Mouse (Mus musculus) kidney, postnatal 25 days (tissue): ENCODE data around the gene Crybg1.
A peak's percentile ranks its signal among the peaks of the same experiment; 100 is the strongest.

ENCODE experiments used
- DNase-seq, 2 experiments: peaks; one replicate each; pipeline ENCODE4 v3.0.0; 2021; ENCODE audit warnings: mixed read lengths in 2 of 2

Crybg1 gene

DNA sequence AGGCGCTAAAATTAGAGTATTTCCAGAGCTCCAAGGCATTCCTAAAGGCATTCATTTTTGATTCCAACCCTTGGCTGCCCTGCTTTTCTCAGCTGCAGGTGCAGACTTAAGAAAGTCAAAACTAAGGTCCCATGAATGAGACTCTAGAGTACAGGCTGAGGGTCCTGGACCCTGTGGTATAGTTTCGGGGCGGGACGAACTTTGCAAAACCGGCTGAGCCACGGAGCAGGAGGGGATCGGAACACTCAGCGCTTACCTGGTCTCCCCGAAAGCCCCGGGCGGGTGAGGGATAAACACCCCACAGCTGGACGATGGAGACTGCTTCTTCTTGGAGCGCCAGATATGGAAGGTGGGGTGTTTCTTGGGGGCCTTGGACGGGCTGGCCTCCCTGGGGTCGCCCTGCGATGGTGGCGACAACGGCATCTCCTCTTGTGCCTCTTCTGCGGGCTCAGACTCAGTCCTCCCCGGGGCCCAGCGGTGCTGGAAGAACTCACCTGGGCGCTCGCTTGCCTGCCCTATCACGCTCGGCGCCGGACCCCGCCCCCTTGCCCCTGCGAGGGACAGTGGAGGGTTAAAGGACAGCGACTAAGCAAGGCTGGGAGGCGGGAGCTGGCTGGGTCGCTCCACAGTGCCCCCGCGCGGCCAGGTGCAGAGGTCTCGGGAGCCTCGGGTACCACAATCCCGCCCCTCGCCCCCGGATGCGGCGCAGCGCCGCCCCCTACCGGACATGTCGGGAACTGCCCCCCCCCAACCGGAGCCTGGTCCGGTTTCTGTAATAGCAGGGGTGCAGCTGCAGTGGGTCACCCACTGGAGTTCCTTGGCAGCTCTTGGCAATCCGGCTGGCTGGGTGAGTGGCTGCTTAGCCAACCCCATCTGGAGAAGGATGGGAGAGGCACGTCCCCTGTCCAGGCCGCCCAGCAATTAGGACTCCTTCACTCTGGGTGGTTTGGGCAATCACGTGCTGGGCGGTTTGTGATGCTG is at the start of gene Crybg1:
Gene Crybg1 (minus strand): TSS at position 517 of the 981 bp plus-strand sequence.
- peak; percentile 80 to 87 for DNase-seq

DNA sequence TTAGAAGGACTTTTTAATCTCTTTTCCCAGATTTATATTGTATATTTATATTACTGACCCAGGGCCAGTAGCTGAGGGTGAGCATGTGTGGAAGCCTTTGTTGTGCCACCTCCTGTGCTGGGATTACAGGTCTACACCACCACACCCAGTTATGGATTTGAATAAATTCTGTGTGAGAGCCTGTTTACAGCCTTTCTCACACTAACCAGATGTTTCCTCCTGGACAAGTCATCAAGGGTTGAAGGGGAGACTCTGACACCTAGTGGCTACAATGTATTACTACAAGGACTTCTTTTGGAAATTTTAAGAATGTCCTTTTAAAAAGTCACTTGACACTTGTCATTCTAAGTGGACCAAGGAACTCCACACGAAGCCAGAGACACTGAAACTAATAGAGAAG is 28.7 kb upstream of the Crybg1 start:
- DNase-seq: no peak

DNA sequence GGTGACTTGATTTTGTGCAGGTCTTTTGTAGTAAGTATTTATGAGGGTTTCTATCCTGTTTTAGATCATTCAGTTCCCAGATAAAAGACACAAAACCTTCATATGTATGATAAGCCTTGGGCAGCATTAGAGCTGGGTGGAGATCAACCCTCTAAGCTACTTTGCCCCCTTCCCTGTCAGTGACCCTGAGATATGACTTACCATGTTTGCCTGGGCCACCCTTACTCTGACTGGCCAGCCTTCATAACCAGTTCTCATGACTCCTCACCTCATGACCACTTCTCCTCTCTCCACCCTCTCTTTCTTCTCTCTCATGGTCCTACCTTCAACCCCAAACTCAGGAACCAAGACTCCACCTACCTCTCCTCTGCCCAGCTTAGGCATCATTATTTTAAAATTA is 27.9 kb upstream of the Crybg1 start:
- no peak for DNase-seq

DNA sequence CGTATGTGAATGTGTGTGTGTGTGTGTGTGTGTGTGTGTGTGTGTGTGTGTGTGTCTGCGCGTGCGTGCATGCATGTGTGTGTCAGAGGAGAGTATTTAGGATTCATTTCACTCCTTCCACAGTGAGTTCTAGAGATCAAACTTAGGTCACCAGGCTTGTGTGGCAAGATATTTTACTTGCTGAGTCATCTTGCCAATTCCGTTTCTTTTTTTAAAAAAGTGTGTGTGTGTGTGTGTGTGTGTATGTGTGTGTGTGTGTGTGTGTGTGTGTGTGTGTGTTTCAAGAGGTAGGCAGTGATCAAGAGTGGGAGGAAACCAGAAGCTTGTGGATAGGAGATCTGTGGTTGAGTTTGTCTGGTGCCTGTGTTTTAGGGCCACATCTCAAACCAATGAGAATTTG is 27.5 kb upstream of the Crybg1 start:
- no peak for DNase-seq

DNA sequence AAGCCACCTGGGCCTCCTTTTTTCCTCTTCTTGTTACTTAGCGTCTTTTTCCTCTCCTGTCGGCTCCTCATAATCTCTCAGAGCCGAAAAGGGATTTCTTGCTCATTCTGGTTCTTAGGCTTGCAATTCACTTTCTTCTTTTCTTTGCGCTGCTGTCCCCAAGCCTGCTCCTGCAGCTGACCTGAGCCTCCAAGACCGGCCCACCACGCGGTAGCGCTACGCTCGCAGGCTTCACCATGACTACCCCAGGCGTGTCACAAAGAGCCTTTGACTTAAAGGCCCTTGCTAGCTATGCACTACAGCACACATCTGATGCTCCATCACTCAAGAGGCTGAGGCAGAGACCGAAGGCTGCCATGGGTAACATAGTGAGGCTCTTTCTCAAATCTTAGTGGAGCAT is 21.5 kb upstream of the Crybg1 start:
- DNase-seq: no peak

DNA sequence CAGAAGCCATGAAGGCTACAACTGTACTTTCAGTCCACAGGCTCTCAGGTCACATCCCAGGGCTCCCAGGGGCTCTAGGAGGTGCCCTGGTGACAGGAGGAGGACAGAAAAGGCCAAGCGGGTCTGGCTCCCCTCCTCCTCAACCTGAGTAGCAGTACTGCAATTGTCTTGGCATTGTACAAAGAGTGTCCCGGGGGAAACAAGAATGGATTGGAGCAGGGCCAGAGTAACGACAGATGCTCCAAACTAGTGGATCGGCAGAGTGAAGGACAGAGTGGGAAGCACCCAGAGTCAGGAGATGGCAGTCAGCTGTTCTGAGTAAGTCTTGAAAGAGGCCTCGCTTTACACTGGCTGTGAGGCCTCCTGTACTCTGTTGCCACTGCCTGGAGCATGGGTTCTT is 18.4 kb upstream of the Crybg1 start:
- no peak for DNase-seq

DNA sequence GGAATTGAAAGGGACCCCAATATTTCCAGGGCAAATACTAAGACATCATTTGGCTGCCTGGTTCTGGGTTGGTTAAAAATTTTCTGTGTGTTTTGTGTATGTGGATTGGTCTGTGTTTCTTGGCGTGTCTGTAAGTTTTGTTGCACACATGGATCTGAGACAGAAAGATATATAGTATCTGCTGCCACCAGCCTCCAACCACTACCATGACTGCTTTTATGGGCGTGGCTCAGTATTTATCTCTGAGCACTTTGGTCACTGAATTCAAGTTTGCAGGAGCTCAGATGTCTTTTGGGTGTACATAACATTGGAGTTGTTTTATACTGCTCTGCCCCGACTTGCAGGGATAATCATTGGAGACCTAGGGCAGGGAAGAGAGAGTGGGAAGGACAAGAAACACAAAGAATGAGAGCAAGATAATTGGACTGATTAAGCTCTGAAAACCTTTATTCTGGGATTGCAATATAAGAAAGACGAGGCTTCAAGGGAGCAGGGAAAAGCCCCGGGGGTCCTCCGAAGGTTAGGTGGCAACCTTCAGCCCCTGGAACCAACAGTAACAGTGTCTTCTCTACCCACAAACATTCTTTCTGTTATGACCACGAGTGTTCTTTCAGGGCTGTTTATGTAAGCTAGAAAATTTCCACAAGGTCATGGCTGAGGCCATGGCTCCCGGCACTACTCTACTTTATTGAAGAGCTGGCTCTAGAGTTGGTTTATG is 15.8 kb upstream of the Crybg1 start:
- no peak for DNase-seq

DNA sequence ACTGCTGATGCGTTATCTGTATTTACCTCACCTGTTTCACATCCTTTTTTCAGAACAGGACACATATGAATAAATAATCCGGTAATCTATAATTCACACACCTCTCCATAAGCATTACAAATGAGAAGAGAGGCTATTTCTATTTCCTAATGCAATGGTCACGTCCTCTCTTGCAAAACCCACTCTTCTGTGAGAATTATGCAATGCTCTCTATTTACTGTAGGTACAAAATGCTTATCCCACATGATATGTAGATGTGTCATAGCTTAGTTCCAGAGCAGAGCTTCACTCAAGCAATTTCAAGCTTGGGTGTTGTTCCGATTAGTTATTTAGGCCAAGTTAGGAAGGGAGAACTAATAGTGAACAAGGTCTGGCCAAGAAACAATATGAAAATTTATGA is 14.4 kb upstream of the Crybg1 start:
- DNase-seq: no peak

DNA sequence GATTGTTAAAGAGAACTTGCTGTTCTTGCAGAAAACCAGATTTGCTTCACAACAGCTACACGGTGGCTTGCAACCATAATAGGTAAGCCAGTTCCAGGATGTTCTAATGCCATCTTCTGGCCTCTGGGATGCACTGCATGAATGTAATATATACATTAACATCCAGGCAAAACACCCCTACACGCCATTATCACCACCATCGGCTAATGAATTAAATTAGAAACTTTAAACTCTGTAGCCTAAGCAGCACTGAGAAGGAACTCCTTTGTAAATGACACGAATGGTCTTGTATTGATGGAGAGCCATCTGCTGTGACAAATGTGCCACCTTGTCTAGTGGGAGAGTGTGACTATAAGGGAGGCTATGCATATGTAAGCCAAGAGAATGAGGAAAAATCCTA is 11.5 kb upstream of the Crybg1 start:
- no peak for DNase-seq

DNA sequence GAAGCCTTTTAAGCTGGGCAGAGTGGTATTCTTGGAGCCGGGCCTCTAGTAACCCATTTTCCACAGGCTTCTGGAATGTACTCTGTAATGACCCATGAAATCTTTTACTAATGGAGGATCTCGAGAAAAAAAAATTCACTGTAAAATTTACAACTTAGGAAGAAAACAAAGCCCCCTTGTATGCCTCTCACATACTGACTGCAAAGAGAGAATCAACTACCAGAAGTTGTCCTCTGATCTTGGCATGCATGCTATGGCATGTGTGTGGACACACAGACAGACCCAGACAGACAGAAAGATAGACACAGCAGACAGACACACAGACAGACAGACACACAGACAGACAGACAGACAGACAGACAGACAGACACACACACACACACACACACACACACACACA is 8.8 kb upstream of the Crybg1 start:
- DNase-seq: no peak

DNA sequence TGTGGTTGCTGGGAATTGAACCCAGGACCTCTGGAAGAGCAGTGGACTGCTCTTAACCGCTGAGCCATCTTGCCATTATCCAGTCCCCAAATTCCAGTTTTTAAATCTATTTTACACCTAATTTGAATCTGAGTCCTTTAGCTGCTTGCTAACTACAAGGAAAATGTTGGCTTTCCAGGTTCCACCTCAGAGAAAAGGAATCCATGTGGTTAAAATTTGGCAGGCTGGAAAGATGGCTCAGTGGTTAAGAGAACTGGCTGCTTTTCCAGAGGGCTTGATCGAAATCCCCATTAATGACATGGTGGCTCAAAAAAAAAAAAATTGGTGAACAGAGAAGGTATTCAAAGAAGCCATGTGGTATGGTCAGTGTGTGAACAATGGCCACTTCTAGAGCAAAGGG is 1.8 kb upstream of the Crybg1 start:
- no peak for DNase-seq

DNA sequence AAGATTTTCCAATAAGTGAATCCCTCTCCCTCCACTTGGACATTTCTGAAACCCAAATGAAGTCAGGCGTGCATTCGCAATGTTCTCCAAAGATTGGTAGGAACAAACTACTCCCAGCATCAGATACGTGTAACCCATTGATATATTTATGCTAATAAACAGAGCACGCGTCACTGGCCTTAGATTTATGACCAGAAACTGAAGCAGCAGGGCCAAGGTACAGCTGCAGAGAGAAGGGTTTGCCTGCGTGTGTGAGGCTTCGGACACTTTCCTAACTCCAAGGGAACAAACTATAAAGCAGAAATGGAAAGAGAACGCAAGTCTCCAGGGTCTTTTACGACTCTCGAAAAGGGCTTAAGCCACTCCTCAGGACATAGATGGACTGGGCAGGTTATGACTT is 5.3 kb downstream of the Crybg1 start:
- DNase-seq: no peak

DNA sequence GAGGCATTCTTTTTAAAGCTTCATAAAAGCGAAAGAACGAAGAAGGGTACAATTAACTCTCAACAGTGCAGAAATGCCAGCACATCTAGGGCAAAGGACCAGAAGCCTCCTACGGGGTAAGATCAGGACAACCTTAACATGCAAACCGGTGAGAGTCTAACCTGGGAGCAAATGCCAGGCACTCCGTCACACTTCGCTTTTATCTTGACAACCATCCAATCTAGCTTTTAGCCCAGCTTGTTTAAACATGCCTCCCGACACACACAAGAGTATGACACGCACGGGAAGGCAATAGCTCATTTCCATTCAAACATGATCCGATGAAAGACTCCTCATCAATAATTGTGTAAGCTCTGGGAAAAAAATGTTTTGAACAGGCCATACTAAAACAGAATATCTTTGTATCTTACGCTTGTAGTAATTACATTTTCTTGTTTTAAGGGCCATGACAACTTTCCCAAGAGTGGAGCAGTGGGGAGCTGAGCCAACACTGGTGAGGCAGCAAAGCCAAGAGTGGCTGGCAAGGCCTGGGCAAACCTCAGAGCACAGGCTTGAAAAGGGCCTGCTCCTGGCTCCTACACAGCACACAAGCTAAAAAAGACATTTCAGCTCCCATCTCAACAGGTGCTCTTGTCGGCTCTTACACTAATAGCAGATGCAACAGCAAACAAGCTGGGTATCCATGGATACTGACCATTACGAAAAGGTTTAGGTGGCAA is 10.4 kb downstream of the Crybg1 start:
- DNase-seq: no peak

DNA sequence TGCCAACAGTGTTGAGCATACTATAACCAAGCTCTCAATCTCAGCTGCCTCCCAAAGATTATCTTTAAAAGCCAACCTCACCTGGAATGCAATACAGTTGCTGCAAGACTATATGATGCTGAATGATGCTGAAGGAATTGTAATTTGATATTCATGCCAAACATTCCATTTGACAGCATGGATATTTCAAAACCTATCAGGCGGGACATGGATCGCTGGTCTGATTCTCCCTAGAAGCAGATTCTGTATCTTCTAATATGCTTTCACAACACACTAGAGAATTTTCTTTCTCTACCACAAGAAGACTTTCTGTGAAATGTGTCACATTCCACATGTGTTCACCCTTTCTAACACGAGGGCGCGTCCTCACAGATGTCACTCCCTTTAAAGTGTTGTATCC is 22.6 kb downstream of the Crybg1 start:
- no peak for DNase-seq

DNA sequence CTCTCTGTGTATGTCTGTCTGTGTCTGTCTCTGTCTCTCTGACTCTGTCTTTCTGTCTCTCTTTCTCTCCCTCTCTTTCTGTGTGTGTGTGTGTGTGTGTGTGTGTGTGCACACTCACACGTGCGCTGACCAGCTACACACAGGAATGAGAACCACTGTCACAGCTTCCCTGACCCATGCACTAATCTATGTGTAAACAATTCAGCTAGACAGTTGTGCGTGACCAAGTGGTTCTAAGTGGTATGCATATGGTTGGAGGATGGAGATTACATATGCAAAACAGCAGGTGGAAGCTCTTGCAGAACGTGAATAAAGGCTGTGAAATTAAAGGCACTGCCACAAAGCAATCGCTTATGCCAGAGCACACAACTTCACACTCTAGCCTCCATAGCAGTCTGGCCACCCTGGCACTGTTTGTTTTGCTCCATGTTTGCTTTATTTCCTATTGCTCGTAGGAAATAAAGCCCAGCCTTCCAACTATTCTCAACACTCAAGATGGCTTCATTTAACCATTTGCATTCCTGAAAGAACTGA is 24.2 kb downstream of the Crybg1 start:
- no peak for DNase-seq

DNA sequence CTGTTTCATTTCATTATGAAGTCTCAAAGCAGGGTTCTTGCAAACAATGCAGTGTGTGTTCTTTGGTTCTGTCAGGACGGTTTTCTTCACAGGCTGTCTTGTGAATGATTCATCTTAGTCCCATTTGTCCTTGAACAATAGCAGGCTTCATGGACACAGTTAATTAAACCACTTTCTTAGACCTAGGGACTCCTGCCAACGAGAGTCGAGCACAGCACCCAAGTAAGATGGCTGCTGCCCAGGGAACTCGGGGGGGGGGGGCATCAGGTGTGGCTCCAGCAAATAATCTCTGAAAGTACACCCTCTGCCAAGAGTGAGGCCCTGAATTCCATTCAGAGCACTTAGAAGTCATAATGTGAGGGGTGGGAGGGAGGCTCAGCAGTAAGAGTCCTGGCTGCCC is 30.0 kb downstream of the Crybg1 start:
- no peak for DNase-seq

DNA sequence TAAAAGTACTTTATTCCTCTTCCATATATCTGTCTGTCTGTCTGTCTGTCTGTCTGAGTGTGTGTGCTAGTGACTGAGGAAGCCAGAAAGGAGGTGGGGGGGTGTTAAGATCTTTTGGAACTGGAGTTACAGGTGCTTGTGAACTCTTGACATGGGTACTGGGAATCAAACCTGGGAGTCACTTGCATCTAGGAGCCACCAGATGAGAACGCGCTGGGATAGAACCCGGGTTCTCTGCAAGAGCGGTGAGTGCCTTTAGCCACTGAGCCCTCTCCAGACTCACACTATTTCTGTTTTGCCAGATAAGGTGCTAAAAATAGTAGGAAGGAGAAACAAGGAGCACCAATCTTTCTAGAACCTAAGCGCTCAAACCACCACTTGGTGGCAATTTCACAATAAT is 31.9 kb downstream of the Crybg1 start:
- no peak for DNase-seq

DNA sequence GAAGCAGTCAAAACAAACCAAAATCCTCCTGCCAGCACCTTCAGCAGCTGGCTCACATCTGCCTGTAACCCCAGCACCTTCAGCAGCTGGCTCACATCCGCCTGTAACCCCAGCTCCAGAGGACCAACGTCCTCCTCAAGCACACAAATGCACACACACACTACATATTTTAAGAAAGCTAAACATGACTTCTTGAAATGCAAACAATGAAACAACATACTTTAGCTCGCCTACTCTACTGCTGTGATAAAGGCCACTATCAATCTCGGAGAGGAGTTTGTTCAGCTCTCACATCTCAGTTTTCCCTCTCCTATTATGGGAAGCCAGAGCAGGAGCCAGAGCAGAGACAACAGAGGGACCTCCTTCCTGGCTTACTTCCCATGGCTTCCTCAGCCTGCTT is 34.0 kb downstream of the Crybg1 start:
- no peak for DNase-seq

DNA sequence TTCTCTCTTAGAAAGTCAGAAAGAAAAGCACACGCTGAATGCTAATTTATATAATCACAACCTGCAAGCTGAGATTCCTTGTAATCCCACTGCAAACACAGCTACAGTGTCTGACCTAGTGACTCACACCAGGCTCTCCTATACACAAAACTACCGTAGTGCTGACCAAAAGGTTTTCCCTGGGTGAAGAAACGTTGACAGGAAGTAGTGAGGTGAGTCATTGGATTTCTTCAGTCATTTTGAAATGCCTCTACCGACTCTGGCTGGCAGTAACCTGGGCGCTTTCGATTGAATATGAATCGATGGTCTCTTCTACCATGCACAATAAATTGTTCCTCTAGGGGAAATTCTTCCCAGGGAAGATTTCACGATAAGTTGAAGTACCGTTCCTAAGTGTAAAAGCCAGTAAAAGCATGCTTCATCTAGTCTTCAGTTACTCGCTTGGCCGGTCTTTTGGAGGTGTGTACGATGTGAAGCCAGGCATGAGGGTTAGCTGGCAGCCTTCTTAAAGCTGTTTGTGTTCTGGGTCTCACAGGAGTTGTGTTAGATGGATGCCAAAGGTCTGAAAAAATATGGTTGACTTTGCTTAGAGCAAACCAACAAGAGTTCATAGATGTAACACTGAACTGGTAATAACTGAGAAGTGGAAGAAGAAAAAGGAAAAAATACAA is 36.5 kb downstream of the Crybg1 start:
- DNase-seq: no peak

DNA sequence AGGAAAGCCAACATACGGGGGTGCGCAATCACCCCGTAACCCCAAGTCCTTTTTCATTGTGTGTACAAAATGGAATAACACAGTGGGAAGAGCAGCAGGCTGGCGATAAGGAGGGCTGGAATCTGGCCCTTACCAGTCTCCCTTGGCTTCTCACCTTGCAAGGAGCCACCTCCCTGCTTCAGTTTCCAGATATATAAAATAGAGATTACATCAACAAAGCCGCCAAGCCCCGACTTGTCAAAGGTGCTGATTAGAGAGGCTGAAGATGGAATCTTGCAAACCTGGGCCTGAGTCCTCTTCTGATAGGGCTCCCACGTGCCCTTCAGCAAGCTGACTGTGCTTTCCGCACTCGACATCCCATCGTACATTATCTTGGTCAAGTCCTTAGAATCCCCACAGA is 37.5 kb downstream of the Crybg1 start:
- no peak for DNase-seq

DNA sequence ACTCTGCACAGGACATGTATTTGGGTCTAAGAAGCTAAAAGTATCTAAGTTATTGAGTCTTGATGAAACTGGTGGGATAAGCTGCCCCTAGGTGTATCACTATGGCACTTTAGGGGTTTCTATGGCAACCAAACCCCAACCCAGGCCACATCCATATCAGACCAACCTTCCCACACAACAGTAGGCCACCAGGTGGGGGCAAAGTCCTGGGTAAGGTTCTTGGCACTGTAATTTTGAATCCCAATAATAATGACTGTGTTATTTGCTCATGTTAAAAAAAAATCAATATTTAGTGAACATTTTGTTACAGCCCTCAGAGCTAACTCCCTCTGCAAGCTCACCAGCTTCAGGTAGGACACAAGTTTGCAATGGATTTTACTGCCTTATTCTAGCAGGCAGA is 38.2 kb downstream of the Crybg1 start:
- DNase-seq: no peak

DNA sequence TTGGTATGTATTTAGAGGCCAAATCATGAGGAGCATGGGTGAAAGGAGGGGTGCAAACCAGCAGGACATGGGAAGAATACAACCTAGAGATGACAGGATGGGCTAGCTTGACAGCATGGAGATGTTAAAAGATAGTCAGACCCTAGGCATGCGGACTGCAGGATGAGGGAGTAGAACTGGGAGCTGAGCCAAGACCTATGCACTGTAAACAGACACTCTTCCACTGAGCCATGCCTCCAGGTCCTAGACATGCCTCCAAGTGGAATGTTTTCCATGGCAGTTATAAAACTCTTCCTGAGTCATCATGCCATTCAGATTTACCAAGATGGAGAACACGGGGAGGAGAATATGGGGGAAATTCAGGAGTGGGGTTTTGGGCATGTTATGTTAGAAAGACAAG is 53.9 kb downstream of the Crybg1 start:
- DNase-seq: no peak

DNA sequence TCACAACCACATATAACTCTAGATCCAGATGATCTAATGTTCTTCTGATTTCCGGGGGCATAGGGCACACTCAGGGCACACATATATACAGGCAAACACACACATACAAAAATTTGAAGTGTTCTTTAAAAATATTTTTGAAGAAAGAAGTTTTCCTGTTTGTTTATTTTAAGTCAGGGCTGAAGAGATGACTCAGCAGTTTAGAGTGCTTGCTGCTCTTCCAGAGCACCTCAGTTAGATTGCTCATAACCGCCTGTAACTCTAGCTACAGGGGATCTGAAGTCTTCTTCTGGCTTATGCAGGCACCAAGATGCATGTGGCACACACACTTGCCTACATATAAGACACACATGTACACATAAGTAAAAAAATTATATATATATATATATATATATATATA is 56.9 kb downstream of the Crybg1 start:
- DNase-seq: no peak
